Mouse (Mus musculus): ENCODE results near the gene Tsc22d1. TPM values are rescaled to one million over a fixed set of nuclear protein-coding genes. Genes with fewer than 3 reads are reported as not detected.

The Tsc22d1 gene
- total and polyA plus RNA-seq, 3 experiments, result 0.25 to 1.3 (median 0.69) TPM

- no peaks in the 10 kb centered on the region for H3K27me3 ChIP-seq (replicated peaks)
- no peaks in the 10 kb centered on the region for H3K9me3 ChIP-seq (replicated peaks; ENCODE audit: low read length)
- peaks cover 0 to 9% of the 10 kb centered on the region in 2 experiments; a peak in 2 of 4 replicates for H3K4me1 ChIP-seq (ENCODE audit: control insufficient read depth in 1 of 2, insufficient read depth in 2 of 2)
- no peak overlapping the region for H3K27ac ChIP-seq (ENCODE audit: insufficient read depth, low read depth)
- TF ChIP-seq SIN3A (IDR thresholded peaks at IDR 0.05; ENCODE audit: low read length) (no peak), JUND (conservative IDR thresholded peaks at IDR 0.05; ENCODE audit: low read depth, low read length) (no peak), RAD21 (IDR thresholded peaks at IDR 0.05; ENCODE audit: low read depth, low read length) (no peak), E2F4 (IDR thresholded peaks at IDR 0.05; ENCODE audit: insufficient replicate concordance, low read depth, low read length) (no peak), EP300 (IDR thresholded peaks at IDR 0.05; ENCODE audit: low read length) (no peak), TCF12 (IDR thresholded peaks at IDR 0.05; ENCODE audit: low read depth, low read length) (no peak), ZNF384 (IDR thresholded peaks at IDR 0.05; ENCODE audit: low read depth, low read length) (no peak), JUN (IDR thresholded peaks at IDR 0.05; ENCODE audit: insufficient read depth, low read depth, low read length) (no peak), RCOR1 (conservative IDR thresholded peaks at IDR 0.05; ENCODE audit: low read depth, low read length) (no peak), BHLHE40 (IDR thresholded peaks at IDR 0.05; ENCODE audit: low read depth, low read length) (no peak), ZKSCAN1 (IDR thresholded peaks at IDR 0.05; ENCODE audit: borderline replicate concordance, low read depth, low read length) (no peak), USF1 (IDR thresholded peaks at IDR 0.05; ENCODE audit: low read depth, low read length) (no peak), ETS1 (conservative IDR thresholded peaks at IDR 0.05; ENCODE audit: low read depth, low read length) (no peak), IRF4 (IDR thresholded peaks at IDR 0.05; ENCODE audit: low read depth, low read length) (no peak)
- no peaks in the 10 kb centered on the region for H3K36me3 ChIP-seq (replicated peaks in 1 of 2; ENCODE audit: control insufficient read depth in 1 of 2, insufficient read depth in 1 of 2, low read length in 1 of 2)
- in situ Hi-C loops (cut with MboI; ENCODE audit: low pct_ligation_motif_present, low pct_unique_long_range_greater_than_20kb, low sequenced_read_pairs), result no loop called here
- dilution Hi-C loops (cut with MboI; ENCODE audit: extremely low pct_ligation_motif_present, extremely low pct_unique_long_range_greater_than_20kb, low sequenced_read_pairs), result no loop called here
- H3K9ac ChIP-seq (ENCODE audit: insufficient read depth, low read depth), result no peak overlapping the region
- no peak for DNase-seq (ENCODE audit: extremely low read depth)
- no peaks in the 10 kb centered on the region for H3K79me2 ChIP-seq (replicated peaks; ENCODE audit: control insufficient read depth, extremely low read depth, insufficient read depth, poor library complexity, severe bottlenecking)
- no peak overlapping the region for H3K4me2 ChIP-seq (ENCODE audit: insufficient read depth, low read depth, poor library complexity, severe bottlenecking)
- H3K4me3 ChIP-seq (replicated peaks in 1 of 3; ENCODE audit: low read depth in 2 of 3, low read length in 2 of 3, poor library complexity in 1 of 3), result no peak overlapping the region
Measured at GRCm38 (mm10) chr14:76457696-76458095, 42.9 kb downstream of the Tsc22d1 start.

DNA sequence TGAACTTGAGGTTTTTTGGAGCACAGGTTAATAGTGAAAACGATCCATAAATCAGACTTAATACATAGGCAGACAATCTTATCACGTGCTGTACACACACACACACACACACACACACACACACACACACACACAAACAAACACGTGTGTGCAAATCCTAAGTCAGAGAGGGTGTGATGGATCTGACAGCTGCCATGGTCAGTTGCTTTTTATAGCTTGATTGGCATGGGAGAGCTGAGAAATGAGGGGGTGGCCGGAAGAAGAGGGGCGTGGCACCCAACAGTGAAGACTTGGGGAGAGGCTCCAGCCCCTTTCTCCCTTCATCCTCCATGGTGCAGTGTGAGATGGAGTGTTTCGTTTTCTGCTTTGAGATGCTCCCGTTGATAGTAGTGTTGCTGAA is 45.4 kb downstream of the Tsc22d1 start:
- H3K4me2 ChIP-seq (ENCODE audit: insufficient read depth, low read depth, poor library complexity, severe bottlenecking), result no peak overlapping the region
- dilution Hi-C loops (cut with MboI; ENCODE audit: extremely low pct_ligation_motif_present, extremely low pct_unique_long_range_greater_than_20kb, low sequenced_read_pairs), result no loop called here
- TF ChIP-seq USF1 (IDR thresholded peaks at IDR 0.05; ENCODE audit: low read depth, low read length) (no peak), JUN (IDR thresholded peaks at IDR 0.05; ENCODE audit: insufficient read depth, low read depth, low read length) (no peak), ZMIZ1 (IDR thresholded peaks at IDR 0.05; ENCODE audit: low read depth, low read length) (no peak), HCFC1 (IDR thresholded peaks at IDR 0.05; ENCODE audit: low read depth, low read length) (no peak), EP300 (IDR thresholded peaks at IDR 0.05; ENCODE audit: low read length) (no peak), TBP (conservative IDR thresholded peaks at IDR 0.05; ENCODE audit: low read depth, low read length) (no peak), GABPA (IDR thresholded peaks at IDR 0.05; ENCODE audit: insufficient replicate concordance, low read depth, low read length) (no peak), NRF1 (IDR thresholded peaks at IDR 0.05; ENCODE audit: low read depth, low read length) (no peak), POLR2AphosphoS2 (IDR thresholded peaks at IDR 0.05; ENCODE audit: low read depth, low read length) (no peak), ETS1 (conservative IDR thresholded peaks at IDR 0.05; ENCODE audit: low read depth, low read length) (no peak), RCOR1 (conservative IDR thresholded peaks at IDR 0.05; ENCODE audit: low read depth, low read length) (no peak), MAZ (IDR thresholded peaks at IDR 0.05; ENCODE audit: low read depth, low read length) (no peak), POLR2A (IDR thresholded peaks at IDR 0.05; ENCODE audit: low read depth, low read length) (no peak), ZKSCAN1 (IDR thresholded peaks at IDR 0.05; ENCODE audit: borderline replicate concordance, low read depth, low read length) (no peak), IRF4 (IDR thresholded peaks at IDR 0.05; ENCODE audit: low read depth, low read length) (no peak), MXI1 (IDR thresholded peaks at IDR 0.05; ENCODE audit: low read depth, low read length) (no peak)

More for the DNA sequence above, 45.4 kb downstream of the Tsc22d1 start:
- Histone ChIP-seq H3K79me2 (replicated peaks; ENCODE audit: control insufficient read depth, extremely low read depth, insufficient read depth, poor library complexity, severe bottlenecking) (no peaks in the 10 kb centered on the region), H3K27ac (ENCODE audit: insufficient read depth, low read depth) (no peak overlapping the region), H3K4me3 (replicated peaks in 1 of 3; ENCODE audit: low read depth in 2 of 3, low read length in 2 of 3, poor library complexity in 1 of 3) (no peak overlapping the region), H3K9ac (ENCODE audit: insufficient read depth, low read depth) (no peak overlapping the region), H3K27me3 (replicated peaks) (no peaks in the 10 kb centered on the region), H3K9me3 (replicated peaks; ENCODE audit: low read length) (no peaks in the 10 kb centered on the region), H3K4me1 (ENCODE audit: control insufficient read depth in 1 of 2, insufficient read depth in 2 of 2) (no peaks in the 10 kb centered on the region), H3K36me3 (replicated peaks in 1 of 2; ENCODE audit: control insufficient read depth in 1 of 2, insufficient read depth in 1 of 2, low read length in 1 of 2) (no peaks in the 10 kb centered on the region)
- in situ Hi-C loops (cut with MboI; ENCODE audit: low pct_ligation_motif_present, low pct_unique_long_range_greater_than_20kb, low sequenced_read_pairs), result no loop called here
- DNase-seq (ENCODE audit: extremely low read depth), result no peak
